Mouse (Mus musculus) granulocyte monocyte progenitor cell, adult 5-6 weeks (primary cell): ENCODE results near the gene Tpm3. TPM values are rescaled to one million over a fixed set of nuclear protein-coding genes. Genes with fewer than 3 reads are reported as not detected.
A peak's percentile ranks its signal among the peaks of the same experiment; 100 is the strongest.
"Not testable (repeated sequence)": the region's sequence is repeated elsewhere in the genome, so short reads cannot be mapped to it uniquely, and the experiment has no call there.

Experiments used
- ATAC-seq: replicated peaks from 2 replicates; pipeline ENCODE4 v1.8.0; 2016; ENCODE audit warnings: mild to moderate bottlenecking, moderate TSS enrichment, inconsistent platforms; ENCODE audit not compliant: poor library complexity, severe bottlenecking
- total RNA-seq, 2 experiments: library from RNA; stranded (forward) in 1 of 2; stranded (reverse) in 1 of 2; fragments of 200-712, 200-1000 nt in 1 of 2; fragments of >200 nt in 1 of 2; fragmentation: Nextera tagmentation in 1 of 2; gene quantifications; 2 replicates each; pipeline ENCODE4 v1.2.3; 2014 to 2017

Gene Tpm3
- total RNA-seq, 2 experiments from 2014 or later: 529 to 806 TPM

DNA sequence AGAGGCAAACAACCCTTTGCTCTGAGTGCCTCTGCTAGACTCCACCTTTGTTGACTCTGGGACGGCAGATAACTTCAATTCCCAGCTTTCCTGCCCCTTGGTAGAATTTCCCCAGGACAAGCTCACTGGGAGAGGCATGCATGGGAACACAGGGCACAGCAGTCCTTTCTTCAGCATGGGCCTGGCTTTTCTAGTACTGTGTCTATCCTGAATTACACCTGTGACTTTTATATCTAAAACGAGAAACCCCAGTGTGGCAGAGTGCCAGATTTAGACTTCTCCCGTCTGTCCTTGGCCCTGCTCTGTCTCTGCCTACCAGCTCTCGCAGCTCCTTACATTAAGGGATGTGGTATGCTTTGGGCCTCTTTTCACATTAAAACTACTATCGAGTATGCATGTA is 10.6 kb downstream of the Tpm3 start:
- ATAC-seq: no peak

DNA sequence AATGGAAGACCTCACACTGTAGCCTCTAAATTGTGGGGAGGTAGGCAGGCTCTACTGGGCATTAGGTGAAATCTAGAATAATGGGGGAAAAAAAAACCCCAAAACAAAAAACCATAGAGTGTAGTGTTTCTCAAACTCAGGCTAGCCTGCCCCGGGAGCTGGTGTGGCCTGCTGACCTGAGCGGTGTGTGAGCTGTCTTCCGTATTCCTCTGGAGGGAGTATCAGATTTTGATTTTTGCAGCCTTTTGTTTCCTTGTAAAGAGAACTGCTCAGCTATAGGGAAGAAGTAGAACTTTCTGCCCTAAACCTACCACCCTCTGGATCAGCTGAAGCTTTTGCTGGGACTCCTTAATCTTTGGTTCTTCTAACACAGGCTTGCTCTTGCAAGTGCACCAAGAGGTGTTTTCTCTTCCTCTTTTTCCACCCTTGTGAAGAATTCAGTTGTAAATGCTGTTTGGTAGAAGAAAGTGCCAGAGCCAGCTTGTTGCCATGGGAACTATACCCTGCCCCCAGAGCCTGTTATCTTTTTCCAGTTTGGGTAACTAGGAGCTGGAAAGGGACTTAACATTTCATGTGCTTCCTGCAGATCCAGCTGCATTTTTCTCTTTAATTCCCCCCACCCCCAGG is 11.4 kb downstream of the Tpm3 start:
- ATAC-seq: 0 out of 2 replicates have a peak, but pooled peaks have one; percentile 4

DNA sequence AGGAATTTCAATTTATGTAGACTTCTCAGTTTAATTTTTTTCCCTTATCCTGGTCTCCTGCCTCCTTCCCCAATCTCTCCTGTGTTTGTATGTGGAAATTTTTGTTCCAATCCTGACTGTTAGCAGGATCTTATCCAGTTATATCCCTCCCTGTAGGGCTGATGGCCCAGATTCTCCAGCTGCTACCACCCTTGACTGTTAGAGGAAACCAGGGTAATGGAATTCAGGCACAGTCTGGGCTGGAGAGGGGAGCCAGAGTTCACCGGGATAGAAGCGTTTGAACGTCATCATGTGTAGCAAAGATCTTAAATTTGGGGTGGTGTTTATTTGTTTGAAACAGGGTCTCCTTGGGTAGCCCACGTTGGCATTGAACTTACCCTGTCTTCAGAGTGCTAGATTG is 12.3 kb downstream of the Tpm3 start:
- ATAC-seq: no peak

DNA sequence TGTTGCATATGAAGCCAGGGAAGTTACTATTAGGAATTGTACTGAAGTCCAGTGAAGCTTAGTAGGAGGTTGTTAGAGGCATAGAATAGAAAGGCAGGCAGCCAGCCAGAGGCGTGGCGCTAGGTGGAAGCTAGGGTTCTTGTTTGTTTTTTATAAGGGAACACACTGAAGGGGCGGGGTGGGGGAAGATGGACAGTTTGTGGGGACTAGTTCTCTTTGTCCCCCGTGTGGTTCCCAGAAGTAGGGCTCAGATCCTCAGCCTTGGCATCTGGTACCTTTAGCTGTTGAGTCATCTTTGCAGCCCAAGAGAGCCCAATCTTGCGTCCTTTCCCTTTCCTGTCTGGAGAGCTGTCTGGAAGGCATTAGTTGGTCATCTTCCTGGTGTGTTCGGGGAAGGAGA is 12.8 kb downstream of the Tpm3 start:
- ATAC-seq: peak; percentile 22

DNA sequence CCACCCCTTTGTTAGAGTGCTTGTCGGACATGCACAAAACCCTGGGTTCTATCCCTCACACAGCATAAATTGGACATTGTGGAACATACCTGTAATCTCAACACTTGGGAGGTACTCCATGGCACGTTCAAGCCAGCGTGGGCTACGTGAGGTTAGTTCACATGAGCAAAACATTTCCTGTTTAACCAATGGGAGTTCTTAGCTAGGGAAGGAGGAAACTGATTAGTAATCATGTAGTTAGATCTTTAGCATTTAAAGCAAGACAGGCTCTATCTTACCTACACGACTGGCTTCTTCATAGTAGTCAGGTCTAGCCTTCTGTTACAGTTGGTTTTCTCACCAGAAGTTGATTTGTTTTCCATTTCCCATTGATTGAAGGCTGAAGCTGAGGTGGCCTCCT is 13.6 kb downstream of the Tpm3 start:
- ATAC-seq: no peak

DNA sequence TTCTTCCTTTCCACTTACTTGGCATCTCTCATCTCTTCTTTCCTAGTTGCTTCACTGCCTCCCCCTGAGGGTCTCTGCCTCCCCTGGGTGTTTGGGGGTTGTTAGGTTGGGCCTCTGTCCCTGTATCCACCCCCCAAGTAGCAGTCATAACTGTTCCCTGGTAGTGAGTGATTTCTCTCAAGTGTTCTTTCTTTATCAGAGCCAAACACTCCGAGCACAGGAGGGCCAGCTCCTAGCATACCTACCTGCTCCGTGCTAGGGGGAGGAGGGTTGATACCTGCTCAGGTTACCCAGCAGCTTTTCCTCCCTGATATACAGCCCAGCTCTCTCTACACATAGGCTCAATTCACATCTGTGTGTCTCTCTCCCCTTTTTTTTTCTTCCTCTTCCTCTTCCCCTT is 16.2 kb downstream of the Tpm3 start:
- no peak for ATAC-seq

DNA sequence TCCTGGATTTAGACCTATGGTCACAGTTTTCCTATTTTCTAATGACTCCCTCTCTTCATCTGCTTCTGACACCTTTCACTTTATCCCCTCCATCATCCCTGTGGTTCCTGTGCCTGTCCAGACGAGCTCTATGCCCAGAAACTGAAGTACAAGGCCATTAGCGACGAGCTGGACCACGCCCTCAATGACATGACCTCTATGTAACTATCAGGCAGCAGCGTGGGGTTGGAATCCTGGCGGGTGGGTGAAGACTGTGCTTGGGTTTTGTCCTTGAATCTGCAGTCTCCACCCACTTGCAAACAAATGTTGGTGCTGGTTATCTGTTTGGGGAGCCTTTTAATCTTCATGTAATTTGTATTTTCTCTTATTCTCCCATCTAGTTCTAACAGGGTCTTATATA is 18.4 kb downstream of the Tpm3 start:
- no peak for ATAC-seq

DNA sequence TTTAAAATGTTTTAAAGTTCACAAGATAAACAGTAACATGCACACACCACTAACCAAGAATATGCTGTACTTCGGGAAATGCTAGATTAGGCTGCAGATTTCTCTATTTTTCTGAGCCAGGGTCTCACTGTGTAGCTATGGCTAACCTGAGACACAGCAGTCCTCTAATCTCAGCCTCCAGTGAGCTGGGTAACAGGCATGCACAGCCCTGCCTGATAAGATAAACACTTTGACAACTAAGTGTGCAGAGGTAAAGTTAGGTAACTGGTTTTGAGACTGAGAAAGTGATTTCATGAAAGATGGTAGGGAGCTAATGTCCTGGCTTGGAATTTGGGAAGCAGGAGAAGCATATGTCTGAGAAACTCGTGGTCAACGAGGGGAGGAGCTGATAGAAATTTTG is 22.0 kb downstream of the Tpm3 start:
- ATAC-seq: no peak

DNA sequence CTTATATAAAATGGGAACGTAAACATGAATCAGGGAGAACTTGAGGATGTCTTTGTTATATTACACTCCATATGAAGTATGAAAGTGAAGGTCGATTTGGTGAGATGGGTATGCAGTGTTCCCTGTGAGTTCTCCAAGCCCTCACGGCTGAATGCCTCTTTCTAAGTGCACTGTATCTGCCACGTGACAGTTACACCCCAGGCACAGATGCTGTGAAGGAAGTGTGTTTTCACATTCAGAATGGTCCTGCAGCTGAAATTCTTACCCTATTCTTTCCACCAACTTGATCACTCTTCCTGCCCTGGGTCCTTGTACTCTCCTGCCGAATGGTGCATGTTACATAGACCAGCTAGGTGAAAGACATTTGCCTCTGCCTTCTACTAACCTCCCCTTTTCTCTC is 25.5 kb downstream of the Tpm3 start:
- ATAC-seq: no peak

DNA sequence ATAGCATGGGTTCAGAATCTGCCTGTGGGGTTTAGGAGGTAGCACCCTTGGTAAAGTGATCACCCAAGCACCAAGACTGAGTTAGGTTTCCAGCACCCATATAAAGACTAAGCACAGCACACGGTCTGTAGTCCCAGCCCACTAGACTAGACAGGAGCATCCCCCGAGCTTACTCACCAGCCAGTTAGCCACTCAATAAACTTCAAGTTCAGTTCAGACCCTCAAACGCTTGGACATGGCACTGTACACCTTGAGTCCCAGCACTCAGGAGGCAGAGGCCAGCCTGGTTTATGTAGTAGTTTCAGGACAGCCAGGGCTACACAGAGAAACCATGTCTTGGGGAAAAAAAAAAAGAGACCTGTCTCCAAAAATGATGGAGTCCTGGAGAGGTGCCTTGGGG is 28.6 kb downstream of the Tpm3 start:
- no peak for ATAC-seq

DNA sequence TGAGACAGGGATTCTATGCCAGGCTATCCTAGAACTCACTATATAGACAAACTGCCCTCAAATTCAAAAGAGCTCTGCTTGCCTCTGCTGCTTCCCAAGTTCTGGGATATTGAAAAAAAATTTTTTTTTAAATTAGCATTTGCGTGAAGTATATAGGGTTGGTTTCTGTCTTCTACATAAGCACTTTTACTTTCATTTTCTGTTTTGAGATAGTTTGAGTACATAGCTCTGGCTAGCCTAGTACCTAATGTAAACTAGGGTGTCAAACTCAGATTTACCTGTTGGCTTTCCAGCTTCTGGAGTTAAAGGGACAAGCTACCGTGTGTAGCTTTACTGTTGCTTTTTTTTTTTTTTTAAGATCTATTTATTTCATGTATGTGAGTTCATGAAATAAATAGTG is 29.2 kb downstream of the Tpm3 start:
- no peak for ATAC-seq

DNA sequence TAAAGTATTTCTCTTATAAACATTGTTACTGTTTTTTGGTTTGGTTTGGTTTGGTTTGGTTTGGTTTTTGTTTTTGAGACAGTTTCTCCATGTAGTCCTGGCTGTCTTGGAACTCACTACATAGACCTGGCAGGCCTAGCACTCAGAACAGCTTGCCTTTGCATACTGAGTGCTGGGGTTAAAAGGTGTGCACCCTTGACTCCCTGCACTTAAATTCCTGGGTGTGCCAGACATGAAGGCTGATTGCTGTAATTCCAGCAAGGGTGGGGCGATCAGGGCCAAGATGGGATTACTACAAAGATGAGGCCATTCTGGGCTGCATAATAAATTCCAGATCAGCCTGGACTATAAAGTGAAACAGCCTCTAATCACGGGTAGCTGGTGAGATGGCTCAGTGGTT is 29.8 kb downstream of the Tpm3 start:
- no peak for ATAC-seq

DNA sequence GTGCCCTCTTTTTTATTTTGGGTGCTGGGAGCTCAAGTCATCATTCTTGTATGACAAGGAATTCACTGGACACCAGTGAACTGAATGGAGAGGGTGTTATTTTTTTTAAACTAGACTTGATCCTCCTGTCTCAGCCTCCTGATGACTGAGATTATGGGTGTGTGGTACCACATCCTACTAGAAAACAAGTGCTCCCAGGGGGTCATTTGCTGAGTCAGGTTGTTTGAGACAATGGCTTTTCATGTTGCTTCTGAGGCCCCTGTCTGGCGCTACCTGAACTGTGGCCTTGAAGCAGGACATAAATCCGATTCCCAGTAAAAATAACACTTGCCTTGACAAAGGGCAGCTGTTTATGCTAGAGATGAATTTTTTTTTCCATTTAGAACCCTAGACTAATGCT is 30.7 kb downstream of the Tpm3 start:
- no peak for ATAC-seq

DNA sequence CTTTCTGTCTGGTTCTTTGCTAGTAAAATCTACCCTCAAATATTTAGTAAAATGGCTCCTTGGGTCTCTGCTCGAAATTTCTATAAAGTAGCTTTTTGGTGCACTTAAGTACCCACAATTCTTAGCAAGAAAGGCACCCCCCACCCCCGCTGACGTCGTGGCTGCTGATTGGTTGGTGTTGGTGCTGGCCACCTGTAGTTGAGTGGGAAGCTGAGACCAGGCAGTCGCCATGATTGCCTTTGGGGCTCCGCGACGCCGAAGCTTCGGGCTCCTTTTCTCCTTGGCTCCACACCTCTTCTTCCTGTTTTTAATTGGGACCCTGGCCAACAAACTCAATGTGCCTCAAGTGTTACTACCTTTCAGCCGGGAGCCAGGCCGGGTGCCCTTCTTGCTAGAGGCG is 31.5 kb downstream of the Tpm3 start, which contains the start of gene Nup210l:
Nup210l (plus strand) TSS at position 195 of the 400 bp plus-strand sequence.
- ATAC-seq: no peak; the same call in 1 of the 2 replicates

DNA sequence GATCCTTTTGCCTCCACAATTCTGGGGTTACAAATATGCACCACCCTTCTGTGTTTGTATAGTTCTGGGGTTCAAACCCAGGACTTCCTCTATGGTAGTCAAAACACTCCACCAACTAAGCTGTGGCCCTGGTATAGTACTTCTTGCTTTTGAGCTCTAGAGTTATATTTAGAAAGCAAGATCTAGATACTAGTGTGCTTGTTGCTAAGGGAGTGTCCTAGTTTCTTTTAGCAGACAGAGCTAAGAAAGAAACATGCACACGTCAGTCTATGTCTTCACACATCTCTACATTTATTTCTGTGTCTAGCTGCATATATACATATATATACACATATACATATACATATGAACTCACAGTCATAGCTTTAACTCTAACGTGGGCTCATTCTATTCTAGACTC is 39.3 kb downstream of the Tpm3 start:
- no peak for ATAC-seq

DNA sequence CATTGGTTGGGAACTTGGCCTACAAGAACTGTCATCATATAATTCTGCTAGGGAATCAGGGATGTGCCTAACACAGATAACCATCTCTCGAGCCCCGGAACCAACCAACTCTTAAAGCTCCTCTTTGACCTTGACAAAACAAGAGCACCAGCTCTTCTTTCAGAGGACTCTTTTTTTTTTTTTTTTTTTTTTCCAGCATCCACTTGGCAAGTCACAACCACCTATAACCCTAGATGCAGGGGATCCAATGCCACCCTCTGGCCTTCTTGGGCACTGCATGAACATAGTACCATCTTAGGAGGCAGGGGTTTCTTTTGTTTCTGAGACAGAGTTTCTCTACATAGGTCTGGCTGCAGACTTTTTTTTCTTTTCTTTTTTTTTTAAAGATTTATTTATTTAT is 41.9 kb downstream of the Tpm3 start:
- ATAC-seq: no peak

DNA sequence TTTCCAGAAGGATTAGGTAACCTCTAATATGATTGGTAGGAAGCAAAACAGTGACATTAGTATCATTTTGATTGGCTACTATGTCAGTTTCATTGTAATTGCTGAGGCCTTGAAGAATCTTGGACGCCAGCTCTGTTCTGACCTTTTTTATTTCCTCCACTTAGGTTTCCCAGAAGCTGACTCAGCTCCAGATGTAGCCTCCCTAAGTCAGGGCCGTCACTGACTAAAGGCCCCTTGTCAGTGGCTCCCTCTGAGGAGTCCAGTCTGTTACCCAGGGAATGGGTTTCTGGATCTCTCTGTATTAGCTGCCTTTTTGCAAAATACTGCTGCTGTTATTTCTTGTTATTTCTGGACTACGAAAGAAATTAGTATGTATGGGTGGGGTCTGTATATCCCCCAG is 43.1 kb downstream of the Tpm3 start:
- ATAC-seq: no peak

DNA sequence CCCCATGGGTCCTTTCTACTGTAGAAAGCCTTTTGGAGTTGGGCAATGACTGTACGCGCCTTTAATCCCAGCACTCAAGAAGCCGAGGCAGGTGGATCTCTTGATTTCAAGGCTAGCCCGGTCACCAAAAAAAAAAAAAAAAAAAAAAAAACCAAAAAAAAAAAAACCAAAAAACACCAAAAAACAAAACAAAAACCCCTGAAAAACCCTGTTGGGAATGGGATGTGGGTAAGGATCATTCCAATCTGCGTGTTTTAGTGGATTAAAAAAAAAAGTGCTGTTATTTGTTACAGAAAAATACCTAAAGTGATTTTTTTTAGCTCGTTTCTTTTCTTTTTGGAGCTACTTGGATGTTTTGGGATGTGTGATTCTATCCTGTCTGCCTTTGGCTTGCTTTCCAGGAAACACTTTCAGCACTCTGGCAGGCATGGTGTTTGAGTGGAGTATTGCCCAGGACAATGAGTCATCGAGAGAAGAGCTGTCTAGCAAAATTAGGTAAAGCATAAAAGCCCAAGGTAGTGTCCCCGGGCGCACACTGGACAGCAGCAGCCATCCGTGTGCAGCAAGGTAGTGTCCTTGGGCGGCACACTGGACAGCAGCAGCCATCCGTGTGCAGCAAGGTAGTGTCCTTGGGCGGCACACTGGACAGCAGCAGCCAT is 45.8 kb downstream of the Tpm3 start:
- no peak for ATAC-seq

DNA sequence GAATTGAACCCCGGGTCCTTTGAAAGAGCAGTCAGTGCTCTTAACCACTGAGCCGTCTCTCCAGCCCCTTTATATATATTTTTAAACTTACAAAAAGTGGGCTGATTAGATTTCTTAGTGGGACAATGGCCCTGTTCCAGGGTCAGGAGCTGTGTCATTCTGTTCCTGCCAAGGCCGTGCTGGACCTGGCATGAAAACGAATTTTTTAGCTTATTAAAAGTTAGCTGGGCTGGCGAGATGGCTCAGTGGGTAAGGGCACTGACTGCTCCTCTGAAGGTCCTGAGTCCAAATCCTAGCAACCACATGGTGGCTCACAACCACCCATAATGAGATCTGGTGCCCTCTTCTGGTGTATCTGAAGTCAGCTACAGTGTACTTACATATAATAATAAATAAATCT is 49.6 kb downstream of the Tpm3 start:
- ATAC-seq: not testable (repeated sequence)

DNA sequence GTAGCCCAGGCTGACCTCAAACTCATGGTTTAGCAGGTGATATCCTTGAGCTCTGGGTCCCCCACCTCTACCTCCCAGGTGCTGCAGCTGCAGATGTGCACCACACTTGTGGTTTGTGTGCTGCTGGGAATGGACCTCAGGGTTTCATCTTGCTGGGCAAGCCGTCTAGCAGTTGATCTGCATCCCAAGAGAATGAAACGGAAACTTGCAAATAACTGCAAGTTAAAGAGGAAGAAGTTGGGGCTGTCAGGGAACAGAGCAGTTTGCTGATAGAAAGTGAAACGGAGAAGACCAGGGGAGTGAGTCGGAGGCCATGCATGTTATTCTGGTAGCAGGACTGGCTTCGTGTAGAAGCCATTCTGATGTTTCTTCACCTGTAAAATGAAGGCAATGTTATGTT is 53.3 kb downstream of the Tpm3 start:
- peak; percentile 88 for ATAC-seq

DNA sequence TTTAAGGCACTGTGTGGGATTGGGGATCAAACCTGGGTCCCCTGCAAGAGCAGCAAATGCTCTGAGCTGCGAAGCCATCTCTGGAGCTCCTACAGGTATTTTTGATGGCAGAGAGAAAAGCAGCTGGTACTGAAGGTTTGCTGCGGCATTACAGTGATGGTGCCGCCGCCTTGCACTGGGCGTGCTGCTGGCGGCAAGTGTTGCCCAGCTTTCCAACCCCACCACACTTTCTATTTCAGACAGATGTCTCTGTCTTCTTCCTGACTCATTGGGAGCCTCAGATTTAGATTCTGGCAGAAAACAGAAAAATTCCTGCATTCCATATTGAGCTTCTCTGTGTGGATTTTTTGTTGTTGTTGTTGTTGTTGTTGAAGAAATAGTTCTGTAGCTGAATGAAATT is 55.4 kb downstream of the Tpm3 start:
- no peak for ATAC-seq

DNA sequence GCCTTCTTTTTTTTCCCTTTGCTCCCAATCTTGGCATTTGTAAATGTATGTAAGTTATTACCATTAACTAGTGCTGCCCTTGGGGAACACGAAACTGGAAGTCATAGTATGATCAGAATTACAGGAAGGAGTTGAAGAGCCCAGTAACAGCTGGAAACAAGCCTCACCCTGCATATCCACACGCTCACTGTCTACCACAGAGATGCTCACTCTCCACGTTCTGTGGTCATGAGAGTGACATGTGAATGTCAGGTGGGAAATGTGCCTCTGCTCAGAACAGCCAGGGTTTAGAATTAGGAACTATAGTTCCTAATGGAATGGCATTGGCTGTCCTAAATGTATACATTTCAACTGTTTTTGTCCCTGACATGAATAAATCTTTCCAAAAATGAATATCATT is 60.3 kb downstream of the Tpm3 start:
- peak; percentile 62 for ATAC-seq
